Mouse (Mus musculus) cerebellum, adult 9-10 months (tissue): Measurements from ENCODE around the gene Gm5478.
A peak's percentile ranks its signal among the peaks of the same experiment; 100 is the strongest.
"Not testable (repeated sequence)": the region's sequence is repeated elsewhere in the genome, so short reads cannot be mapped to it uniquely, and the experiment has no call there.

Source experiments
- DNase-seq: peaks from one replicate; pipeline ENCODE4 v3.0.0; 2022

The Gm5478 gene

DNA sequence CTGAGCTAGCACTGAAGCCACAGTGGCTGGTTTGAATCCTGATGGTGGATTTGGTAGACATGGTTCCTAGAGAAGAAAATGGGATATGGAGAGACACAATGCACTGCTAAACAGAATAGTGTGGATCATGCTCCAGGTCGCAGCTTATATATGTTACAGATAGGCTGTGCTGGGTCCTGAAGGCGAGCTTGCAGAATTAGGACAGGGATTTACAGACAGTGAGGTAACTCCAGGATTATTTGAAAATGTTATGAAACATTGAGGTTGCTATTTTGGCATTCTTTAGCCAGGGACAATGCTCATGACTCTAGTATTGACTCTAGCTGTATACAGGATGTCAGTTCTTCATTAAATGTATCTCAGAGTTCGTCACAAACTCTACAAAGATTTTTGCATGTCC, at the start of gene Gm5478:
Gene Gm5478 (minus strand): TSS at position 101 of the 400 bp plus-strand sequence.
- DNase-seq: no peak

DNA sequence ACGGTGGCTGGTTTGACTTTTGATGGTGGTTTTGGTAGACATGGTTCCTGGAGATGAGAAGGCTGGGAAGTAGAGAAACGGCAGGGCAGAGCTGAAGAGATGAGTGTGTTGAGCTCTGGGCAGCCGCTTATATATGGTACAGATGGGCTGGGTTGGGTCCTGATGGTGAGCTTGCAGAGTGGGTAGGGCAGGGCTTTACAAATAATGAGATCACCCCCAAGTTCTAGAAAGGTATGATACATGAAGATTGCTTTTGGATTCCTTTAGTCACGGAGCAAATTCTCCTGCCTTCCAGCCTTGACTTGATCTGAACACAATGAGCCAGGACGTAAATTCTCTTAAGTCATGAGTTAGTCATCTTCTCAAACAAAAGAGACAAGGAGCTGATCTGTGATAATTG, 47.0 kb upstream of the Gm5478 start, which contains the start of gene Krt6a:
Gene Krt6a (minus strand): TSS at position 101 of the 400 bp plus-strand sequence.
- DNase-seq: no peak

GRCm38 (mm10) chr15:101690460-101690859, 43.3 kb upstream of the Gm5478 start:
- not testable (repeated sequence) for DNase-seq

DNA sequence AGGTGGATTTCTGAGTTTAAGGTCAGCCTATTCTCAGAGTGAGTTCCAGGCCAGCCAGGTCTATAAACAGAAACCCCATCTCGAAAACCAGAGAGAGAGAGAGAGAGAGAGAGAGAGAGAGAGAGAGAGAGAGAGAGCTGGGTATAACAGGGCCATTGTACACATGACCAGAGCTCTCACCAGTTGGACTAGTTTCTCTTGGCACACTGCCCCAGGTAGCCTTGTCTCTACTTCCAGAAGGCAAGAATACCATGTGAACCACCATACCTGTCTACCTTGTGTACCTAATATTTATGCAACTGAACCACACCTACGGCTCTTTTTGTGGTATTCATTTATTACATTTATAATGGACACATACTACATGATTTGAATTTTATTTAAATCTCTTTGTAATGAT, 41.0 kb upstream of the Gm5478 start:
- DNase-seq: no peak

- DNase-seq: no peak
Observed at GRCm38 (mm10) chr15:101680187-101680586, 33.0 kb upstream of the Gm5478 start, which contains the start of gene Krt6b. Gene Krt6b, minus strand, starts transcription at chr15:101680287.

DNA sequence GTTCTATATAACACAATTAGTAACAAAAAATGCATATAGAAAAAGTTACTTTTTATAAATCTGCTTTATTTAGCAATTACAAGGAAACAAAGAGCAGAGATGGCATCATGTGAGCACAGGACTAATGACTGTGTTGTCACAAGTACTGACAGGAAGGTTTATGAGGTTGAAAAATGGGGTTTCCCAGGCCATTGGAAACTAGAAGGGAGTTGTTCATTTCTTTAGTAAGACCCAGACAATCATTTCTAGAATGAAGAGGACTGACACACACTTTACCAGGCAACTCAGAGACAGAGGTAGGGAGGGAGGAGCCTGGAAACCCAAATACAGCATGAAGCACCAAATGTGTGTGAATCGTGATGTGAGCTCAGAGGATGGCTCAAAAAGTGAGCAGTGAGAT, 28.8 kb upstream of the Gm5478 start:
- DNase-seq: no peak

DNA sequence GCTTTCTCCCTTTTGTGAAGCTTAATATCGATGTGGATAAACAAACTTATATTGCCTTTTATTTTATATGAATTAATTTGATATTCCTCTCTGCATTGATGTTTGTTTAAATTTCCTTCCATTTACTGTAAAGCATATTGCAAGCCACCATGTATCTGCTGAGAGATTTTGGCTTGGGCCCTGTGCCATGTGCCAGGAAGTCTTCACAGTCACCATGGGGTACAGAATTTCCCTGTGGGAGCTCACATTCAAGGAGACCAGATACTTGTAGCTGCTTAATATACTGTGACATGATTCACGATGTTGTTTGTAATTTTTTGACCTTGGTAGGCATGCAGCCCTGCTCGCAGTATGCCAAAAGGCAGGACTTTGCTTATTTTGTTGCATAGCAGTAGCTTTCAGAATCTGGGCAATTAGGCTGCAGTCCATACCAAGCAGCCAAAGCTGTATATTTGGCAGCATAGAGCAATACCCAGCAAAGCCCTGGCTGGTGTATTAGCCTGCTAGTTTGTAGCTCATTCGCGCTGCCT, 5.6 kb upstream of the Gm5478 start:
- DNase-seq: peak; percentile 3

DNA sequence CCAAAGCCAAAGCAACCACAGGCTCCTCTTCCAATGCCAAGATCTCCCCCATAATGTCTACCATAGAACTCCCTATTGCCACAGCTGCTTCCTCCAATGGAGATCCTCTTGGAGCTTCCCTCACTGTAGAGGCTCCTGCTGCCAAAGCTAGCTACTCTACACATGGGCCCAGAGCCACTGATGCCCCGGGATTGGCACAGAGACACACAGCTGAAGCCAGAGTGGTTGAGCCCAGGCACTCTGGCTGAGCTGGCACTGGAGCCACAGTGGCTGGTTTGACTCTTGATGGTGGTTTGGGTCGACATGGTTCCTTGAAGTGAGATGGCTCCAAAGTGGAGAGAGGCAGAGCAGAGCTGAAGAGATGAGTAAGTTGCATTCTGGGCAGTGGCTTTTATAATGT, 19.3 kb downstream of the Gm5478 start, which contains the start of gene Gm5414:
Gene Gm5414 (minus strand): TSS at position 305 of the 400 bp plus-strand sequence.
- DNase-seq: no peak

- no peak for DNase-seq
Observed at GRCm38 (mm10) chr15:101599123-101599522, 48.1 kb downstream of the Gm5478 start.
